Mouse (Mus musculus): ENCODE results near the gene Tmem233. TPM values are rescaled to one million over a fixed set of nuclear protein-coding genes. Genes with fewer than 3 reads are reported as not detected.

Tmem233 gene
- polyA plus RNA-seq, 1 experiment from 2014 or later, result not detected

DNA sequence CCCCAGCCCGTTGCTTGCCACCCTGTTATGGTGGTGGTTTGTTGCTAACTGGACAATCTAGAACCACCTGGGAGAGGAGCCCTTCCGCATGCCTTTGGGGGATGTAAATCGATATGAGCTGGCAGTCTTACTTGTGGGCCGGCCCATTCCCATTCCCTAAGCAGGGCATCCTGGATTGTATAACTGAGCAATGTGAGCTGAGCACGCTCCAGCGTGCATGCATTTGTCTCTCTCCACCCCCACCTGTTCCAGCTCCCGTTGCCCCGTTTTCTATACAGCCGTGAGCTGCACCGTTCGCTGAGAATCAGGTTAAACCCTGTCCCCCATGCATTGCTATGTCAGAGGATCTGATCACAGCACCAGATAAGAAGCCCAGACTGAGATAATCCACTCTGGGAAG lies 91.3 kb downstream of the Tmem233 start:
- no peaks in the 10 kb centered on the region for H3K27me3 ChIP-seq
- 95% methylated on average over 11 of the region's 11 CpGs for WGBS
- no peak overlapping the region for H3K4me3 ChIP-seq
- H3K27ac ChIP-seq (replicated peaks), result no peak overlapping the region
- H3K4me2 ChIP-seq, result no peak overlapping the region
- peaks cover 62% of the 10 kb centered on the region for H3K36me3 ChIP-seq
- no peak overlapping the region for H3K9ac ChIP-seq
- H3K4me1 ChIP-seq (replicated peaks), result no peaks in the 10 kb centered on the region
- no peak for ATAC-seq (ENCODE audit: low read depth)
- peaks cover 8% of the 10 kb centered on the region for H3K9me3 ChIP-seq

Other genes starting within 250 kb of the Tmem233 start
- gene Cit, start 238.0 kb downstream of the Tmem233 start, polyA plus RNA-seq (2015; fragmentation: Nextera tagmentation; extraction: Ambion mirVana), result 16.6 and 18.6 TPM in 2 replicates
- 45.9 and 49.4 TPM in 2 replicates for gene Prkab1, start 58.7 kb downstream of the Tmem233 start, polyA plus RNA-seq (2015; fragmentation: Nextera tagmentation; extraction: Ambion mirVana)
- gene Ccdc60, start 205.7 kb upstream of the Tmem233 start, polyA plus RNA-seq (2015; fragmentation: Nextera tagmentation; extraction: Ambion mirVana), result 0.82 and 1.0 TPM in 2 replicates